Mouse (Mus musculus) midbrain, embryonic 13.5 days (tissue): ENCODE measurements around the gene P3h1. TPM values are rescaled to one million over a fixed set of nuclear protein-coding genes. Genes with fewer than 3 reads are reported as not detected.

Experiments used
- ATAC-seq: fragments of 200-750 bp; cut with Nextera tagmentation; 2 replicates; pipeline ENCODE4 v1.8.0; 2017; ENCODE audit warnings: mild to moderate bottlenecking, moderate TSS enrichment, moderate library complexity
- H3K27ac ChIP-seq: fragments of 300-500 bp; sonication (generic); 2 replicates; pipeline ENCODE4 v1.5.1; 2015; ENCODE audit warnings: inconsistent platforms, mild to moderate bottlenecking, moderate library complexity
- H3K27me3 ChIP-seq: fragments of 300-500 bp; sonication (generic); 2 replicates; pipeline ENCODE4 v1.6.1; 2015; ENCODE audit warnings: mild to moderate bottlenecking, inconsistent platforms
- H3K36me3 ChIP-seq: fragments of 300-500 bp; sonication (generic); 2 replicates; pipeline ENCODE4 v1.6.1; 2015; ENCODE audit warnings: mild to moderate bottlenecking, inconsistent platforms
- H3K4me1 ChIP-seq: fragments of 300-500 bp; sonication (generic); replicated peaks from 2 replicates; pipeline ENCODE4 v1.6.1; 2015; ENCODE audit warnings: inconsistent platforms
- H3K4me2 ChIP-seq: fragments of 300-500 bp; sonication (generic); replicated peaks from 2 replicates; pipeline ENCODE4 v1.6.1; 2015; ENCODE audit warnings: moderate library complexity, mild to moderate bottlenecking, inconsistent platforms
- H3K4me3 ChIP-seq: fragments of 300-500 bp; sonication (generic); replicated peaks from 2 replicates; pipeline ENCODE4 v1.5.1; 2015; ENCODE audit warnings: mild to moderate bottlenecking, inconsistent platforms
- H3K9ac ChIP-seq: fragments of 300-500 bp; sonication (generic); replicated peaks from 2 replicates; pipeline ENCODE4 v1.6.1; 2015; ENCODE audit warnings: mild to moderate bottlenecking, inconsistent platforms
- H3K9me3 ChIP-seq: fragments of 300-500 bp; sonication (generic); 2 replicates; pipeline ENCODE4 v1.6.1; 2016; ENCODE audit warnings: mild to moderate bottlenecking, inconsistent platforms
- WGBS: fragments of 180-500 bp; shearing (Covaris S2); methylation state at CpG from one replicate; pipeline ENCODE4 v1.1.7; 2015; 5-methylcytosine and 5-hydroxymethylcytosine counted together
- polyA plus RNA-seq: library from polyadenylated mRNA; unstranded; fragments of >200 nt; fragmentation: Nextera tagmentation; extraction: Ambion mirVana; gene quantifications from 2 replicates; pipeline ENCODE4 v1.2.1, GENCODE M21; 2015

P3h1 gene
- polyA plus RNA-seq, 1 experiment from 2014 or later = 9.9 TPM

DNA sequence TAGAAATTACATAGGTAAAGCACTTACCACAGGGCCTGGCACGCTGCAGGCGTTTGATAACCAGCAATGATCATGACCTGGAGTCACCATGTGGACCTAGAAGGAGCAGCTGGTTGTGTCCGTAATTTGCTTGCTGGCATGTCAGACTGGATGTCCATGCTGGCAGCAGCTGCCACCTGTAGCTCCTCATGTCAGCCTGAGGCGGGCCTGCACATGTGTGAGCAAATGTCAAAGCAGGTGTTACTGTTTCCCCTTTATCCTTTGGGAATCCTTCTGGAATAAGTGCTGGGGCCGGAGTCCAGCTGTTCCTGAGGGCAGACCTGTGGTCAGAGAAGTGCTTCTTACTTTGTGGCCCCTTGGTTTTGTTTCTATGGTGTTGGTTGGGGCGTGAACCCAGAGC lies 34.6 kb upstream of the P3h1 start:
- 91% methylated on average over 6 of the region's 6 CpGs for WGBS
- peaks cover 33% of the 10 kb centered on the region for H3K4me1 ChIP-seq
- no peaks in the 10 kb centered on the region for H3K27me3 ChIP-seq
- no peak overlapping the region for H3K9ac ChIP-seq
- no peak overlapping the region for H3K4me3 ChIP-seq
- H3K36me3 ChIP-seq = peaks cover 15% of the 10 kb centered on the region
- H3K27ac ChIP-seq = no peak overlapping the region
- peak overlapping the region; percentile 77; the same call in 1 of the 2 replicates for H3K4me2 ChIP-seq
- ATAC-seq = no peak
- H3K9me3 ChIP-seq = no peaks in the 10 kb centered on the region

DNA sequence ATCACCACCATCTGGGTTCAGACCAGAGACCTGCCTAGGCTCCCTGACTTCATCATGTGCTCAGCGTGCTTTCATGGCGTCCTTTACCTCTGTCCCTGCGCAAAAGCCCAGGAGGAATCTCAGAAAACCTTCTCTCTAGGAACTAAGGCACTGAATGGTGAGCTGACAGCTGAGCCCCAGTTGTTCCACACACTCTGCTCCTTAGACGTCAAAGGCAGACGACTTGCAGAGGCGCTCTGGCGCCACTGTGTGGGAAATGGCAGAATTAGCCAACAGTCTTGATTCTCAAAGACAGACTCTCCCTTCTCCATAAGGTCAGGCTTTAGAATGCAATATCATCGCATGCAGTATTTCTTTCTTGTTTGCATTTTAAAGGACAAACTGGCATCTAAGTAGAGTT lies 28.0 kb upstream of the P3h1 start:
- Histone ChIP-seq H3K4me1 (0 out of 2 replicates have a peak, but pooled peaks cover 7% of the 10 kb centered on the region), H3K9ac (no peak overlapping the region), H3K27ac (no peak overlapping the region), H3K27me3 (no peaks in the 10 kb centered on the region), H3K4me2 (no peak overlapping the region), H3K36me3 (peaks cover 15% of the 10 kb centered on the region), H3K4me3 (no peak overlapping the region), H3K9me3 (no peaks in the 10 kb centered on the region)
- ATAC-seq = peak; percentile 74
- WGBS = 17% methylated on average over 8 of the region's 8 CpGs

DNA sequence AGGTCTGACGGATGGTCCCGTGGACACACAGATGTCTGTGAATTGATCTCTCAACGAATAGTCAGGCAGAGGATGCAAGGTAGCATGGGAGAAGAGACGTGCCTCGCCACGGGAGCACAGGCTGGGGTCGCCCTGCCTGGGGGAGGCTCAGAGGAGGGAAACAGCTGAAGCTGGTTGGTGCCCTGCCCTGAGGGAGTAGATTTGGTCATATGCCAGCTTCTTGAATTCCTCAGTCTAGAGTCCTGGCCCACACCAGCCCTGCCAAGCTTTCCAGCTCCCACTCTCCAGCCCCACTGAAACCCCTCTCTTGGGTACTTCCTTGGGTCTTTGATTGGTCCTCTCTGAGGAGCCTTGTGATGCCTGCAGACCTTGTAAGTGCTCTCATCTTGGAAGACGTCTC lies 16.0 kb upstream of the P3h1 start:
- no peak overlapping the region for H3K27ac ChIP-seq
- H3K4me2 ChIP-seq = no peak overlapping the region
- no peaks in the 10 kb centered on the region for H3K36me3 ChIP-seq
- no peak overlapping the region for H3K4me3 ChIP-seq
- no peaks in the 10 kb centered on the region for H3K9me3 ChIP-seq
- no peak overlapping the region for H3K9ac ChIP-seq
- ATAC-seq = no peak
- no peaks in the 10 kb centered on the region for H3K27me3 ChIP-seq
- H3K4me1 ChIP-seq = 0 out of 2 replicates have a peak, but pooled peaks cover 5% of the 10 kb centered on the region
- 83% methylated on average over 8 of the region's 8 CpGs for WGBS

DNA sequence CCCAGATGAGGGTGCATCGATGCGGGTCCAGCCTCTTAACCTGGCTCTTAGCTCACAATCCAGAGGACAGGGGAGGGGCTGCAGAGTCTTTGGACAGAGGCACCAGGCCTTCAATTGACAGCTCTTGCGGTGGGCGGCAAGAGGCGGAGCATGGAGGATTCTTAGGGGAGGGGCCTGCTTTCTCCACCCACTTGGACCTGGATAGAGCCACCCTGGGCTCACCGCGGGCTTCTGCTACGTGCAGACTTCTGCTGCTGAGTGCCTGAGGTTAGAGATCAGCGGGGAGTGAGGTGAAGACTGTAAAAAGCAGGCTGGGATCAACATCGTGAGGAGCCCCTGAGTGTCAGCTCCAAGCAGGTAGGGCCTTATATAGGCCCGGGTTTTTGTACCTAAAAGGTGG lies 14.5 kb upstream of the P3h1 start, which contains the start of gene Tmem269:
TSS of gene Tmem269 (minus strand) at position 49 of the 400 bp plus-strand sequence.
- 0 out of 2 replicates have a peak, but pooled peaks cover 5% of the 10 kb centered on the region for H3K4me1 ChIP-seq
- no peak within 1 kb of the TSS for H3K4me3 ChIP-seq
- no peaks in the 10 kb centered on the region for H3K9me3 ChIP-seq
- H3K9ac ChIP-seq = no peak within 1 kb of the TSS
- 9% methylated on average over 11 of the region's 11 CpGs for WGBS
- 0 out of 2 replicates have a peak, but pooled peaks cover 9% of the 10 kb centered on the region for H3K36me3 ChIP-seq
- no peaks in the 10 kb centered on the region for H3K27me3 ChIP-seq
- H3K27ac ChIP-seq = no peak within 1 kb of the TSS
- H3K4me2 ChIP-seq = no peak within 1 kb of the TSS
- ATAC-seq = peak; percentile 25; the same call in 1 of the 2 replicates

DNA sequence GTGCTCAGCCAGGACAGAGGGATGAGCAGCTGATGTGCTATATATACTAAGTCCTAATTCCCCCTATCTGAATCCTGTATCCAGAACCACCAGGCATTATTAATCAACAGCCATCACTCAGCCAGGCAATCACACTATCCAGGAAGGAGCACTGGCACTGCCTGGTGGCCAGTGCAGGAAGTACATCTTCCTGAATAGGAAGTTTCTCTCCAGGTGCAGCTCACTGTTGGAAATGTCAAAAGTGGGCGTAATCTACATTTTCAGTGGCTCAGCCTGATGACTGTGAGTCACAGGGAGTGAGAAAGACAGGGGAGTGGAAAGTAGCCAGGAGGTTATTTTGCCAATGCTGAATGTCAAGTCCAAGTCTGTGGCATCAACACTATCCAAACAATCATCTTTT lies 9.0 kb upstream of the P3h1 start:
- no peak overlapping the region for H3K9ac ChIP-seq
- no peak overlapping the region for H3K4me3 ChIP-seq
- no peak overlapping the region for H3K27ac ChIP-seq
- ATAC-seq = peak; percentile 24; the same call in 1 of the 2 replicates
- no peak overlapping the region for H3K4me2 ChIP-seq
- peaks cover 59% of the 10 kb centered on the region for H3K36me3 ChIP-seq
- H3K27me3 ChIP-seq = no peaks in the 10 kb centered on the region
- no peaks in the 10 kb centered on the region for H3K9me3 ChIP-seq
- 88% methylated on average over 1 of the region's 1 CpGs for WGBS
- no peaks in the 10 kb centered on the region for H3K4me1 ChIP-seq

DNA sequence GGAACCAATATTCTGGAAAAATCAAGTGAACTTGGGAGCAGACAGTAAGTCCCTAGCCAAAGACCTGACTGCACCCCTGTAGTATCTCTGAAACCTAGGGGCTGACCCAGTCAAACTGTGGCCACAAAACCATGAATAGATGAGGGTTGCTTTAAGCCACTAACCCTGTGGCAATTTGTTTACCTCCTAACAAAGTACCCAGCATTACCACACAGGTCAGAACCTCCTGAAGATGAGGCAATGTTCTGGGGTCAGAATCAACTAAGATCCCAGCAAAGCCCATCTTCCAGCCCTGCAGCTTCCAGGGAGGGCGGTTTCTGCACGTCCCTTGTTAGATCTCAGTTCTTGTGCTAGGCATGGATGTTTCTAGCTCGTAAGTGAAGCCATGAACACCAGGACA lies 8.2 kb upstream of the P3h1 start:
- no peak overlapping the region for H3K27ac ChIP-seq
- no peak overlapping the region for H3K4me2 ChIP-seq
- no peak for ATAC-seq
- H3K4me3 ChIP-seq = no peak overlapping the region
- no peak overlapping the region for H3K9ac ChIP-seq
- WGBS = 91% methylated on average over 3 of the region's 3 CpGs
- H3K36me3 ChIP-seq = peaks cover 59% of the 10 kb centered on the region
- no peaks in the 10 kb centered on the region for H3K9me3 ChIP-seq
- no peaks in the 10 kb centered on the region for H3K4me1 ChIP-seq
- H3K27me3 ChIP-seq = no peaks in the 10 kb centered on the region

DNA sequence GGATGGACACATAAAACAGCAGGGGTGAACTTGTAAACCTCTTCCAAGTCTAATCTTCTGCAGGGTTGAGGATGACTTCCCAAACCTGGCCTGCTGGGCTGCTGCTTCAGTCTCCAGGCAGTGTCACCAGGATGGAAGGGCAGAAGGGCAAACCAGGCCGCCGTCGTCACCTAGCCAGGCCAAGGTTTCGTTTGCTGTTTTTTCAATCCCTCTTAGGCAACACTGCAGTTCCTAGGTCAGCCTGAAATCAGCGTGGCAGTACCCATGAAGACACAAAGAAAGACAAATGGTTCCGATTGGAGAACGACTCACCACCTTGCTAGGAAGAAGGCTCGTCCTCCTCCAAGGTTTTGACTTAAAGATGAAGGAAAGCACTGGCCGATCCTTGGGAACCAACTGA lies 7.0 kb upstream of the P3h1 start:
- Histone ChIP-seq H3K4me2 (no peak overlapping the region), H3K27me3 (no peaks in the 10 kb centered on the region), H3K9me3 (no peaks in the 10 kb centered on the region), H3K9ac (no peak overlapping the region), H3K27ac (no peak overlapping the region), H3K36me3 (peaks cover 59% of the 10 kb centered on the region), H3K4me1 (no peaks in the 10 kb centered on the region), H3K4me3 (no peak overlapping the region)
- ATAC-seq = no peak
- 95% methylated on average over 9 of the region's 9 CpGs for WGBS

DNA sequence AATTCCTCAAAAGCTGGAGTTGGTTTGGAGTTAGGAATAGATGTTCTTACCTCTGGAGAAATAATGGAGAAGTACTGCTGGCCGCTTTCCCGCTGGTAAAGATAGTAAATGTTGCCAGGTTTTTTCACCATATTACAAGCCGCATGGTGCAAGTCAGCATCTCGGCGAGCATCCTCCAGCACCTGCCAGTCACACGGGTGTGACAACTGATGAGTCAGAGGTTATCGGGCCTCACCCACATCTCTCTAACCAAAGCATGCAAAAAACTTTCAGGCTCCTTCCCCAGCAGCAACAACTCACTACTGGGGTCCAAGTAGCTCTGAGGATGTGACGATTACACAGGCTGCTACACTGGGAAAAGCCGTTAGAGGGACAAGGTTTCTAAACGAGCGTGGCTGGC lies 6.0 kb upstream of the P3h1 start:
- WGBS = 94% methylated on average over 11 of the region's 11 CpGs
- no peak overlapping the region for H3K9ac ChIP-seq
- H3K4me1 ChIP-seq = peaks cover 6% of the 10 kb centered on the region
- no peak overlapping the region for H3K4me2 ChIP-seq
- ATAC-seq = no peak
- peaks cover 59% of the 10 kb centered on the region for H3K36me3 ChIP-seq
- H3K9me3 ChIP-seq = no peaks in the 10 kb centered on the region
- no peak overlapping the region for H3K4me3 ChIP-seq
- no peak overlapping the region for H3K27ac ChIP-seq
- no peaks in the 10 kb centered on the region for H3K27me3 ChIP-seq

DNA sequence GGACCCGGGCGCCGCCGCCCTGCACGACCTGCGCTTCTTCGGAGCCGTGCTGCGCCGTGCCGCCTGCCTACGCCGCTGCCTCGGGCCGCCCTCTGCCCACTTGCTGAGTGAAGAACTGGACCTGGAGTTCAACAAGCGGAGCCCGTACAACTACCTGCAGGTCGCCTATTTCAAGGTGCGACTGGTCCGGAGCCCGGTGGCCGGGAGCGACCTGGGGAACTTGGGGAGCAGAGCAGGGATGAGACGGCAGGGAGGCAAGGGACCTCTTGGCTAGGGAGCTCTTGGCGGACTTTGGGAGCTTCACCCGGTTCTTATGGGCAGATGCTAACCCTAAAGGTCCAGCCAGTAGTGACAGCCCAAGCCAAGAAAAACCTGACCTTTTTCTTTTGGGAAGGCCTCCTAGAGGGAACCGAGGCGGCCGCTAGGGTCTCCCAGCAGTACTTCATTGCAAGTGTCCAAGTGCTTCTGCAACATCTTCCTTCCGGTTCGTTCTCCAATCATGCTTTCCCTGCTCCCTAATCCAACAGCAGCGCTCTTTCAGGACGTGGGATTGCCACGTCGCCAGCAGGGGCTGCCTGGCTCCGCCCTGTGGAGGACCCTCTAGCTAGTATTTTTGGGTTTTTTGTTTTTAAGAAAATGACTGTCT lies 664 bp downstream of the P3h1 start:
- H3K9me3 ChIP-seq = no peaks in the 10 kb centered on the region
- peak overlapping the region; percentile 85 for H3K9ac ChIP-seq
- H3K27me3 ChIP-seq = no peaks in the 10 kb centered on the region
- under 1% methylated on average over 36 of the region's 36 CpGs for WGBS
- H3K36me3 ChIP-seq = peaks cover 20% of the 10 kb centered on the region
- H3K4me1 ChIP-seq = peaks cover 19% of the 10 kb centered on the region
- H3K4me3 ChIP-seq = peak overlapping the region; percentile 81
- H3K4me2 ChIP-seq = peak overlapping the region; percentile 92
- peak overlapping the region; percentile 65 for H3K27ac ChIP-seq
- peak; percentile 4; the same call in 1 of the 2 replicates for ATAC-seq

DNA sequence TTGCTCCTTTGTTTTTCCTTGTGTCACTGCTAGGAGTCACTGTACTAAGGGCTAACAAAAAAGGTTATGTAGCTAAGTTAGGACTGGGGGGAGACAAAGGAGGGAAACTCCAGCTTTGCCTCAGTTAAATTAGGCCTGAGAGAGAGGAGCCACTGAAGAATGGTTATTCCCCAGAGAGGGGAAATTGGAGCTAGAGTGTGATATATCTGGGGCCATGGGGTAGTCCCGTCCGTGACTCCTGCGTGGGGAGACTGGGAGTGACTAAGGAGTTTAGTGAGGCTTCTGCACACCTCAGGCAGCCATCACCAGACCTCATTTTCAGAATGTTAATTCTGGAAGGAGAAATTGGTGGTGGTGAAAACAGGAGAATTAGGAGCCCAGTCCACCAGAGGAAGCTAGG lies 1.6 kb downstream of the P3h1 start:
- peaks cover 19% of the 10 kb centered on the region for H3K36me3 ChIP-seq
- WGBS = 91% methylated on average over 3 of the region's 3 CpGs
- H3K9me3 ChIP-seq = no peaks in the 10 kb centered on the region
- H3K4me3 ChIP-seq = peak overlapping the region; percentile 81
- H3K9ac ChIP-seq = no peak overlapping the region
- H3K4me2 ChIP-seq = peak overlapping the region; percentile 92
- H3K27ac ChIP-seq = no peak overlapping the region
- no peaks in the 10 kb centered on the region for H3K27me3 ChIP-seq
- peaks cover 23% of the 10 kb centered on the region for H3K4me1 ChIP-seq
- no peak for ATAC-seq

DNA sequence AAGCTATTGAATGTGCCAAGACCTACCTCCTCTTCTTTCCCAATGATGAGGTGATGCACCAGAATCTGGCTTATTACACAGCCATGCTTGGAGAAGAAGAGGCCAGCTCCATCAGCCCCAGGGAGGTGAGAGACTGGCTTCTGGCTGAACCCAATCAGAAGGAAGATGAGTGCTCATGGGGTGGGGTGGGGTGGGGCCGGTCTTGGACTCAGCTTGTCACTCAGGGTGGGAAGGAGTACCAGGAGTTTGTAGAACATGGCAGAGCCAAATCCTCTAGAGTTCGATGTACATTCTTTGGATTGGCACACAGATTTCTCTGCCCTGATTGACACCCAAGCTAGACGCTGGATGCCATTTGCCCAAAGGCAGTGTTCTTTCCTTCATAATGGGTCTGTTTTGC lies 5.9 kb downstream of the P3h1 start:
- WGBS = 75% methylated on average over 3 of the region's 3 CpGs
- ATAC-seq = peak; percentile 9; the same call in 1 of the 2 replicates

DNA sequence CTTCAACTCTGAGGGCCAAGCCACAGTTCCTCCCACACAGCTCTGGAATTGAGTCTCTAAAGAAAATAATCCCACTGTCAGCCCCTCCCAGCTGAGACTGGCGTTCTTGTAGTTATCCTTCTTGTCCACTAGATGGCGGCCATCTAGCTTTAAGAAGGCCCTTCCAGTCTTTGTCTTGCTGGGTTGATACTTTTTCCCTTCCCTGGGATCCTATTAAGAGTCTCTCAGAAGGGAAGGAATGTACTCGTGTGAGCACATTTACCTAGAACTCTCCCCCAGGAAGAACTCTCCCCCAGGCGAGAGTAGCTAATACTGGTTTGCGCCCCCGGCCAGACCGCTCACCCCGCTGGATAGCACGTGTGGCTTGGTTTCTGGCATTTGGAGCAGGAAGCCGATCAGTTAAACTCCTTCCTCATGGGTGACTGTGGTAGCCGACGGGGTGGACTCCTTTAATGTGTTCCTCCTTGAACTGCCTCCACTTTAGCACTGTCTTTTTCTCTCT lies 6.5 kb downstream of the P3h1 start:
- Histone ChIP-seq H3K4me2 (no peak overlapping the region), H3K27me3 (no peaks in the 10 kb centered on the region), H3K9ac (no peak overlapping the region), H3K27ac (peak overlapping the region; percentile 64), H3K9me3 (no peaks in the 10 kb centered on the region), H3K36me3 (peaks cover 57% of the 10 kb centered on the region), H3K4me1 (peaks cover 8% of the 10 kb centered on the region), H3K4me3 (no peak overlapping the region)
- ATAC-seq = peak; percentile 65
- 37% methylated on average over 12 of the region's 12 CpGs for WGBS

More for the DNA sequence above, 5.9 kb downstream of the P3h1 start:
- Histone ChIP-seq H3K4me3 (no peak overlapping the region), H3K4me2 (no peak overlapping the region), H3K9me3 (no peaks in the 10 kb centered on the region), H3K4me1 (peaks cover 14% of the 10 kb centered on the region), H3K27me3 (no peaks in the 10 kb centered on the region), H3K9ac (no peak overlapping the region), H3K27ac (no peak overlapping the region), H3K36me3 (peaks cover 52% of the 10 kb centered on the region)
